Mouse (Mus musculus) cerebellum, adult 2 months (tissue): Measurements from ENCODE around the gene Zan.

Experiments
- CTCF ChIP-seq: fragments of 200-500 bp; IDR thresholded peaks from 2 replicates; pipeline ENCODE4 v1.5.1; 2011; ENCODE audit warnings: low read depth, mild to moderate bottlenecking, control low read depth, low read length, moderate library complexity, borderline replicate concordance; ENCODE audit not compliant: insufficient read depth
- POLR2A ChIP-seq: fragments of 200-500 bp; IDR thresholded peaks from 2 replicates; pipeline ENCODE4 v1.6.1; 2011; ENCODE audit warnings: low read length, control low read depth, borderline replicate concordance; ENCODE audit not compliant: insufficient read depth

GRCm38 (mm10) chr5:137465049-137465448, 11.8 kb downstream of the Zan start:
- TF ChIP-seq CTCF: no peak
- no peak for TF ChIP-seq POLR2A
